Mouse (Mus musculus): ENCODE measurements around the gene Limch1.

- TF ChIP-seq CTCF (IDR thresholded peaks at IDR 0.05; ENCODE audit: low read depth) = no peak
- no peak for TF ChIP-seq EP300 (optimal IDR thresholded peaks at IDR 0.05)
Measured at GRCm38 (mm10) chr5:66784624-66785361, 39.2 kb downstream of the Limch1 start.

Measured in stomach, postnatal 0 days (tissue).